Mouse (Mus musculus) midbrain, embryonic 16.5 days (tissue): ENCODE measurements around the gene Med13l. TPM values are rescaled to one million over a fixed set of nuclear protein-coding genes. Genes with fewer than 3 reads are reported as not detected.

Source experiments
- ATAC-seq: fragments of 200-750 bp; cut with Nextera tagmentation; 2 replicates; pipeline ENCODE4 v1.8.0; 2017; ENCODE audit warnings: moderate TSS enrichment
- H3K27ac ChIP-seq: fragments of 300-500 bp; sonication (generic); 2 replicates; pipeline ENCODE4 v1.5.1; 2014; ENCODE audit warnings: mild to moderate bottlenecking, low read length, mixed read lengths
- H3K27me3 ChIP-seq: fragments of 300-500 bp; sonication (generic); 2 replicates; pipeline ENCODE4 v1.6.1; 2014; ENCODE audit warnings: low read depth, low read length, mixed read lengths; ENCODE audit not compliant: control insufficient read depth, insufficient read depth
- H3K36me3 ChIP-seq: fragments of 300-500 bp; sonication (generic); 2 replicates; pipeline ENCODE4 v1.6.1; 2014; ENCODE audit warnings: mild to moderate bottlenecking, low read length, moderate library complexity, mixed read lengths; ENCODE audit not compliant: control insufficient read depth, insufficient read depth
- H3K4me1 ChIP-seq: fragments of 300-500 bp; sonication (generic); 2 replicates; pipeline ENCODE4 v1.6.1; 2014; ENCODE audit warnings: mild to moderate bottlenecking, low read length, mixed read lengths; ENCODE audit not compliant: control insufficient read depth, insufficient read depth
- H3K4me2 ChIP-seq: fragments of 300-500 bp; sonication (generic); 2 replicates; pipeline ENCODE4 v1.6.1; 2014; ENCODE audit warnings: mild to moderate bottlenecking, low read length, mixed read lengths
- H3K4me3 ChIP-seq: fragments of 300-500 bp; sonication (generic); 2 replicates; pipeline ENCODE4 v1.5.1; 2014; ENCODE audit warnings: low read depth, mild to moderate bottlenecking, low read length, moderate library complexity, mixed read lengths
- H3K9ac ChIP-seq: fragments of 300-500 bp; sonication (generic); 2 replicates; pipeline ENCODE4 v1.6.1; 2014; ENCODE audit warnings: low read depth, low read length, mixed read lengths
- H3K9me3 ChIP-seq: fragments of 300-500 bp; sonication (generic); replicated peaks from 2 replicates; pipeline ENCODE4 v1.6.1; 2014; ENCODE audit warnings: mild to moderate bottlenecking, low read length, mixed read lengths; ENCODE audit not compliant: control insufficient read depth, poor library complexity, severe bottlenecking
- WGBS: fragments of 180-500 bp; shearing (Covaris S2); extraction: QIAGEN DNeasy Blood & Tissue Kit; methylation state at CpG from one replicate; pipeline ENCODE4 v1.1.7; 2014; 5-methylcytosine and 5-hydroxymethylcytosine counted together
- polyA plus RNA-seq: library from polyadenylated mRNA; unstranded; fragments of >200 nt; fragmentation: Nextera tagmentation; extraction: Ambion mirVana; gene quantifications from 2 replicates; pipeline ENCODE4 v1.2.1, GENCODE M21; 2015

Med13l gene
- polyA plus RNA-seq, 1 experiment from 2014 or later, result 14.4 TPM

DNA sequence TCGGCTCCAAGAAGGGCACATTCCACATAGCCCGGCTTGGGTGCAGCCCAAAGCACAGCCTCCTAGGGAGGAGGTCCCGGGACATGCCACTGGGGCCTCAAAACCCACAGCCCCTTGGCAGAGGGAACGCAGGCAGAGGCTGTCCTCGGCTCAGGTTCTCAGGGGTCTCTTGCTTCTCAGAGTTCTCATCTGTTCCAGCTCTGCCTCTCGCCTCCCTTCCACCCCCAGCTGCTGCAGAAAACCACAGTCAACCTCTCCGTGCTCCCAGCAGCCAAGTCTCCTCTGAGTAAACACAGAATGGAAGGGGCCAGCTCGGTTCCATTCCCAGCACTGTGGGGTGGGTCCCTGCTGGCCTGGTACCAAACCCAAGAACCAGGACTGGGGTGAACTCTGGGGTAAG, 25.3 kb upstream of the Med13l start:
- ATAC-seq, result no peak
- H3K27me3 ChIP-seq, result 0 out of 2 replicates have a peak, but pooled peaks cover 2% of the 10 kb centered on the region
- no peak overlapping the region for H3K4me3 ChIP-seq
- H3K36me3 ChIP-seq, result no peaks in the 10 kb centered on the region
- no peak overlapping the region for H3K4me2 ChIP-seq
- no peak overlapping the region for H3K9ac ChIP-seq
- H3K9me3 ChIP-seq, result no peaks in the 10 kb centered on the region
- no peak overlapping the region for H3K27ac ChIP-seq
- 61% methylated on average over 8 of the region's 8 CpGs for WGBS
- H3K4me1 ChIP-seq, result no peaks in the 10 kb centered on the region

DNA sequence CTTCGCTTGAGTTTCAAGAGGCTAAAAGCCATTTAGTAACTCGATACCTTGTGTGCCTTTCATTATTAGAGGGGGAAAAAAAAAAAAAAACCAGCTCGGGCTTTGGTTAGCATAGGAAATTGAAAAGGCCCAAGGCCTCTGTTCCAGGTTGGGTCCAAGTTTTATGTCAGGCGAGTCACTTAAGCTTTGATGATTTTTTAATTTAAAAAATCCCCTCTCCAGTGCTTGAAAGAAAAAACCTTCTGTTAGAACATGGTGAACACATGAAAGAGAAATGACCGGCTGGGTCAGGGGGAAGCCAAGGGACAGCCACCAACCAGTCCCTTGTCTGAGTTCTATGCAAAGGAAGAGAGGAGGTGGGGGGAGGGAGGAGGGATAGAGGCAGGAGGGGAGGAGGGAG, 22.0 kb upstream of the Med13l start:
- WGBS, result 17% methylated on average over 5 of the region's 5 CpGs
- Histone ChIP-seq H3K9ac (no peak overlapping the region), H3K9me3 (peaks cover 3% of the 10 kb centered on the region; the same call in 1 of the 2 replicates), H3K4me1 (no peaks in the 10 kb centered on the region), H3K36me3 (no peaks in the 10 kb centered on the region), H3K4me2 (no peak overlapping the region), H3K4me3 (no peak overlapping the region), H3K27me3 (0 out of 2 replicates have a peak, but pooled peaks cover 2% of the 10 kb centered on the region), H3K27ac (no peak overlapping the region)
- ATAC-seq, result no peak

DNA sequence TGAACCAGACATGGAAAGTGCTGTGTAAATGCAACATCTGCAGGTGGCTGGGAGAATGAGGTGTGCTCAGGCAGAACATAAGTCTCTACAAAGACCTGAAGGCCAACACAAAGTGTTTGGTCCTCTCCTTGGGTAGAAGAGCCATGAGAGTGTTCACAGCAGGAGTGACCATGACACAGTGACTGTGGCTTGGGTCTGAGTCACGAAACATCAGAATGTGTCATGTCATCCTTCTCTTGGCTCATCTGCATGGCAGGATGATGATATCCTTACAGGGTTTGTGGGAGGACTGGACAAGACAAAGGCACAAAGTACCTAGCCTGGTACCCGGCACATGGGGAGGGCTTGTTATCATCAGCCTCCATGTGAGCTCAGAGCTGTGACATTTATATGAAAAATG, 16.7 kb upstream of the Med13l start:
- Histone ChIP-seq H3K9me3 (peaks cover 3% of the 10 kb centered on the region; the same call in 1 of the 2 replicates), H3K4me1 (no peaks in the 10 kb centered on the region), H3K27me3 (no peaks in the 10 kb centered on the region), H3K36me3 (no peaks in the 10 kb centered on the region), H3K4me3 (no peak overlapping the region), H3K4me2 (no peak overlapping the region), H3K9ac (no peak overlapping the region), H3K27ac (no peak overlapping the region)
- no peak for ATAC-seq
- WGBS, result 94% methylated on average over 2 of the region's 2 CpGs

DNA sequence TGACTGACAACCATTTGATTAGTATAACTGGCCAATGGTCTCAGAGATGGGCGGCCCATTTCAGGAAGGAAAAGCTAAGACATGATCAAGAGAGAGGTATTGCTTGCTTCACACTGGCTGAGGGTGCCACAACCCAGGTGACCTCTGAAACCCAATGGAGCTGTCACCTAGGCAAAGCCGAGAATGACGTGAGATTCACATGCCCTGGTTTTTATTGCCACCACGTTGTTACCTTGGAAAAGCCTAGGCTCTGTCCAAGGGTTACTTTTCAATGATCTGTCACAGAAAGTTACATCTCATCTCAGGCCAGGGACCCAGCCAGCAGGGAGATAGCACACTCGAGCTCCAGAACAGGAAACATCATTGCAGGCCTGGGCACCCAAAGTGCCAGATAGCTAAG, 10.0 kb upstream of the Med13l start:
- Histone ChIP-seq H3K27me3 (no peaks in the 10 kb centered on the region; the same call in 1 of the 2 replicates), H3K9ac (no peak overlapping the region), H3K9me3 (no peaks in the 10 kb centered on the region), H3K27ac (no peak overlapping the region), H3K4me3 (no peak overlapping the region), H3K4me1 (no peaks in the 10 kb centered on the region), H3K36me3 (no peaks in the 10 kb centered on the region), H3K4me2 (no peak overlapping the region)
- 80% methylated on average over 5 of the region's 5 CpGs for WGBS
- no peak for ATAC-seq

GRCm38 (mm10) chr5:118553290-118553689, 7.2 kb upstream of the Med13l start:
- no peaks in the 10 kb centered on the region; the same call in 1 of the 2 replicates for H3K27me3 ChIP-seq
- ATAC-seq, result no peak

GRCm38 (mm10) chr5:118555305-118555704, 5.2 kb upstream of the Med13l start:
- no peak for ATAC-seq
- 93% methylated on average over 4 of the region's 4 CpGs for WGBS
- H3K27me3 ChIP-seq, result no peaks in the 10 kb centered on the region; the same call in 1 of the 2 replicates
- no peaks in the 10 kb centered on the region for H3K36me3 ChIP-seq
- no peak overlapping the region for H3K9ac ChIP-seq
- H3K4me1 ChIP-seq, result peaks cover 5% of the 10 kb centered on the region; the same call in 1 of the 2 replicates
- no peaks in the 10 kb centered on the region for H3K9me3 ChIP-seq
- H3K4me3 ChIP-seq, result no peak overlapping the region
- no peak overlapping the region for H3K27ac ChIP-seq
- no peak overlapping the region for H3K4me2 ChIP-seq

More at GRCm38 (mm10) chr5:118553290-118553689, 7.2 kb upstream of the Med13l start:
- Histone ChIP-seq H3K4me2 (no peak overlapping the region), H3K9ac (no peak overlapping the region), H3K4me3 (no peak overlapping the region), H3K36me3 (no peaks in the 10 kb centered on the region), H3K4me1 (no peaks in the 10 kb centered on the region), H3K9me3 (no peaks in the 10 kb centered on the region), H3K27ac (no peak overlapping the region)

- Histone ChIP-seq H3K4me2 (no peak overlapping the region), H3K27ac (no peak overlapping the region), H3K4me3 (no peak overlapping the region), H3K27me3 (no peaks in the 10 kb centered on the region; the same call in 1 of the 2 replicates), H3K4me1 (peaks cover 5% of the 10 kb centered on the region; the same call in 1 of the 2 replicates), H3K9ac (no peak overlapping the region), H3K36me3 (no peaks in the 10 kb centered on the region), H3K9me3 (no peaks in the 10 kb centered on the region)
- whole genome bisulfite sequencing, result 33% methylated on average over 12 of the region's 12 CpGs
- ATAC-seq, result no peak
Observed at GRCm38 (mm10) chr5:118556387-118556937, 4.0 kb upstream of the Med13l start.

GRCm38 (mm10) chr5:118558841-118559240, 1.6 kb upstream of the Med13l start:
- Histone ChIP-seq H3K27me3 (no peaks in the 10 kb centered on the region; the same call in 1 of the 2 replicates), H3K9me3 (no peaks in the 10 kb centered on the region), H3K4me3 (no peak overlapping the region), H3K4me2 (no peak overlapping the region), H3K4me1 (peaks cover 22% of the 10 kb centered on the region), H3K36me3 (no peaks in the 10 kb centered on the region), H3K9ac (no peak overlapping the region), H3K27ac (no peak overlapping the region)
- 89% methylated on average over 6 of the region's 6 CpGs for WGBS
- no peak for ATAC-seq

GRCm38 (mm10) chr5:118559584-118560384, 695 bp upstream of the Med13l start:
- no peaks in the 10 kb centered on the region for H3K9me3 ChIP-seq
- H3K36me3 ChIP-seq, result no peaks in the 10 kb centered on the region
- H3K4me2 ChIP-seq, result peak overlapping the region; percentile 67
- peak overlapping the region; percentile 72 for H3K4me3 ChIP-seq
- peak overlapping the region; percentile 98 for H3K9ac ChIP-seq
- no peaks in the 10 kb centered on the region; the same call in 1 of the 2 replicates for H3K27me3 ChIP-seq
- peak overlapping the region; percentile 98 for H3K27ac ChIP-seq
- peaks cover 30% of the 10 kb centered on the region for H3K4me1 ChIP-seq
- under 1% methylated on average over 32 of the region's 101 CpGs for WGBS
- peak; percentile 89 for ATAC-seq
